Mouse (Mus musculus) spleen, adult 2 months (tissue): ENCODE results near the gene Spata31d1b.

Experiments used
- CTCF ChIP-seq: fragments of 200-500 bp; IDR thresholded peaks from 2 replicates; pipeline ENCODE4 v1.5.1; 2011; ENCODE audit warnings: mild to moderate bottlenecking, inconsistent platforms; ENCODE audit not compliant: insufficient read depth, insufficient read length, insufficient replicate concordance; ENCODE audit errors: extremely low read depth
- POLR2A ChIP-seq: fragments of 200-500 bp; IDR thresholded peaks from 2 replicates; pipeline ENCODE4 v1.6.1; 2011; ENCODE audit warnings: low read depth, low read length, inconsistent platforms

GRCm38 (mm10) chr13:59676316-59677229 is 35.5 kb upstream of the Spata31d1b start:
- no peak for TF ChIP-seq POLR2A
- TF ChIP-seq CTCF = no peak
